Mouse (Mus musculus) heart, embryonic 16.5 days (tissue): ENCODE results near the gene Lrcol1. TPM values are rescaled to one million over a fixed set of nuclear protein-coding genes. Genes with fewer than 3 reads are reported as not detected.

Experiments
- ATAC-seq: fragments of 200-750 bp; cut with Nextera tagmentation; replicated peaks from 2 replicates; pipeline ENCODE4 v1.8.0; 2017; ENCODE audit warnings: moderate number of reproducible peaks; ENCODE audit not compliant: insufficient read depth, low FRiP score; ENCODE audit errors: extremely low read depth
- H3K27ac ChIP-seq: fragments of 300-500 bp; sonication (generic); 2 replicates; pipeline ENCODE4 v1.5.1; 2014; ENCODE audit warnings: mild to moderate bottlenecking, low read length, control low read depth, moderate library complexity
- H3K27me3 ChIP-seq: fragments of 300-500 bp; sonication (generic); 2 replicates; pipeline ENCODE4 v1.6.1; 2014; ENCODE audit warnings: low read length, mixed read lengths; ENCODE audit not compliant: control insufficient read depth, insufficient read depth
- H3K36me3 ChIP-seq: fragments of 300-500 bp; sonication (generic); 2 replicates; pipeline ENCODE4 v1.6.1; 2014; ENCODE audit not compliant: control insufficient read depth, insufficient read depth
- H3K4me1 ChIP-seq: fragments of 300-500 bp; sonication (generic); 2 replicates; pipeline ENCODE4 v1.6.1; 2014; ENCODE audit warnings: low read length, mixed read lengths; ENCODE audit not compliant: control insufficient read depth, insufficient read depth
- H3K4me2 ChIP-seq: fragments of 300-500 bp; sonication (generic); 2 replicates; pipeline ENCODE4 v1.6.1; 2014; ENCODE audit warnings: low read depth, mild to moderate bottlenecking, control low read depth, low read length
- H3K4me3 ChIP-seq: fragments of 300-500 bp; sonication (generic); 2 replicates; pipeline ENCODE4 v1.5.1; 2014; ENCODE audit warnings: mild to moderate bottlenecking, control low read depth, low read length
- H3K9ac ChIP-seq: fragments of 300-500 bp; sonication (generic); 2 replicates; pipeline ENCODE4 v1.6.1; 2014; ENCODE audit warnings: low read length, control low read depth
- H3K9me3 ChIP-seq: fragments of 300-500 bp; sonication (generic); replicated peaks from 2 replicates; pipeline ENCODE4 v1.6.1; 2016; ENCODE audit warnings: low read length; ENCODE audit not compliant: control insufficient read depth
- WGBS: fragments of 180-500 bp; shearing (Covaris S2); extraction: QIAGEN DNeasy Blood & Tissue Kit; methylation state at CpG from one replicate; pipeline ENCODE4 v1.1.7; 2014; 5-methylcytosine and 5-hydroxymethylcytosine counted together
- polyA plus RNA-seq: library from polyadenylated mRNA; unstranded; fragments of >200 nt; fragmentation: Nextera tagmentation; extraction: Ambion mirVana; gene quantifications from 2 replicates; pipeline ENCODE4 v1.2.1, GENCODE M21; 2015

The Lrcol1 gene
- polyA plus RNA-seq, 1 experiment from 2014 or later, result not detected

GRCm38 (mm10) chr5:110378181-110378583 is 33.7 kb downstream of the Lrcol1 start:
- Histone ChIP-seq H3K9ac (0 out of 2 replicates have a peak overlapping the region, but pooled peaks have one; percentile 12), H3K36me3 (peaks cover 22% of the 10 kb centered on the region)
- peak; percentile 57 for ATAC-seq

GRCm38 (mm10) chr5:110379086-110379485 is 34.6 kb downstream of the Lrcol1 start:
- Histone ChIP-seq H3K4me3 (no peak overlapping the region), H3K27me3 (no peaks in the 10 kb centered on the region), H3K9ac (no peak overlapping the region), H3K36me3 (peaks cover 17% of the 10 kb centered on the region), H3K4me1 (no peaks in the 10 kb centered on the region), H3K27ac (no peak overlapping the region), H3K4me2 (no peak overlapping the region), H3K9me3 (no peaks in the 10 kb centered on the region)
- ATAC-seq, result no peak
- 83% methylated on average over 15 of the region's 15 CpGs for WGBS

More at GRCm38 (mm10) chr5:110378181-110378583, 33.7 kb downstream of the Lrcol1 start:
- no peaks in the 10 kb centered on the region for H3K4me1 ChIP-seq
- no peak overlapping the region for H3K4me3 ChIP-seq
- H3K4me2 ChIP-seq, result no peak overlapping the region
- 50% methylated on average over 20 of the region's 20 CpGs for WGBS
- H3K27me3 ChIP-seq, result no peaks in the 10 kb centered on the region
- H3K27ac ChIP-seq, result no peak overlapping the region
- no peaks in the 10 kb centered on the region for H3K9me3 ChIP-seq

- no peak overlapping the region for H3K27ac ChIP-seq
- 80% methylated on average over 4 of the region's 4 CpGs for WGBS
- ATAC-seq, result no peak
- H3K9me3 ChIP-seq, result no peaks in the 10 kb centered on the region
- H3K4me1 ChIP-seq, result no peaks in the 10 kb centered on the region
- no peak overlapping the region for H3K4me3 ChIP-seq
- H3K9ac ChIP-seq, result no peak overlapping the region
- H3K27me3 ChIP-seq, result no peaks in the 10 kb centered on the region
- H3K36me3 ChIP-seq, result peaks cover 17% of the 10 kb centered on the region
- no peak overlapping the region for H3K4me2 ChIP-seq
These were observed 35.3 kb downstream of the Lrcol1 start for GRCm38 (mm10) chr5:110379823-110380222.

GRCm38 (mm10) chr5:110384491-110384890 is 40.0 kb downstream of the Lrcol1 start:
- Histone ChIP-seq H3K9ac (no peak overlapping the region), H3K4me2 (no peak overlapping the region), H3K27ac (no peak overlapping the region), H3K27me3 (0 out of 2 replicates have a peak, but pooled peaks cover 2% of the 10 kb centered on the region), H3K9me3 (no peaks in the 10 kb centered on the region), H3K4me3 (no peak overlapping the region), H3K4me1 (peaks cover 3% of the 10 kb centered on the region; the same call in 1 of the 2 replicates), H3K36me3 (peaks cover 2% of the 10 kb centered on the region; the same call in 1 of the 2 replicates)
- ATAC-seq, result no peak
- 81% methylated on average over 6 of the region's 6 CpGs for WGBS

- Histone ChIP-seq H3K27ac (no peak overlapping the region), H3K4me1 (peaks cover 11% of the 10 kb centered on the region), H3K9me3 (no peaks in the 10 kb centered on the region), H3K4me3 (no peak overlapping the region), H3K27me3 (0 out of 2 replicates have a peak, but pooled peaks cover 2% of the 10 kb centered on the region), H3K36me3 (0 out of 2 replicates have a peak, but pooled peaks cover 2% of the 10 kb centered on the region), H3K4me2 (no peak overlapping the region), H3K9ac (no peak overlapping the region)
- whole genome bisulfite sequencing, result 47% methylated on average over 4 of the region's 4 CpGs
- ATAC-seq, result no peak
These were observed 40.7 kb downstream of the Lrcol1 start for GRCm38 (mm10) chr5:110385263-110385662.

- H3K27ac ChIP-seq, result no peak overlapping the region
- H3K9me3 ChIP-seq, result no peaks in the 10 kb centered on the region
These were observed 42.1 kb downstream of the Lrcol1 start for GRCm38 (mm10) chr5:110386371-110387330.

DNA sequence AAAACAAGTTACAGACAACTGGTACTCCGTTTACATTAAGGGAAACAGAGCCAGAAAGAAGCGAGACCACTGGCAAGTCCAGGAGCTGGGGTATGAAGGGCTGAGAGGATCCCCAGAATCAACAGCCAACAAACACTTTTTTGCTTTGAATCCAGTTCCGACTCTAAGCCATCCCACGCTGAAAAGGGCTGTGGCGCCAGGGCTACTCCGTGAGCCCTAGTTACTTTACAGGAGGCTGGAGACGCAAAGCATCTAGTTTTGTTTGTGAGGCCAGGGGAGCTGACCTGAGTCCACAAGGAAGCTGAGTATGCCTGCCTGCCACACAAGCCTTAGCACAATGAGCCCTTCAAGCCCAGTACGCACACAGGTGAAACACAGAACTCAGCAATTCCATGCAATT is 42.8 kb downstream of the Lrcol1 start:
- no peak overlapping the region for H3K27ac ChIP-seq
- ATAC-seq, result no peak
- WGBS, result 30% methylated on average over 8 of the region's 8 CpGs

More at GRCm38 (mm10) chr5:110386371-110387330, 42.1 kb downstream of the Lrcol1 start:
- peak; percentile 86 for ATAC-seq
- Histone ChIP-seq H3K36me3 (no peaks in the 10 kb centered on the region), H3K4me2 (peak overlapping the region; percentile 72), H3K9ac (peak overlapping the region; percentile 68), H3K4me3 (peak overlapping the region; percentile 73), H3K27me3 (0 out of 2 replicates have a peak, but pooled peaks cover 2% of the 10 kb centered on the region), H3K4me1 (peaks cover 15% of the 10 kb centered on the region)
- 2% methylated on average over 90 of the region's 90 CpGs for WGBS

GRCm38 (mm10) chr5:110390631-110391030 is 46.1 kb downstream of the Lrcol1 start:
- WGBS, result 79% methylated on average over 4 of the region's 4 CpGs
- ATAC-seq, result no peak
- no peaks in the 10 kb centered on the region for H3K9me3 ChIP-seq
- peaks cover 15% of the 10 kb centered on the region for H3K4me1 ChIP-seq
- peaks cover 1% of the 10 kb centered on the region; the same call in 1 of the 2 replicates for H3K36me3 ChIP-seq
- no peak overlapping the region for H3K4me2 ChIP-seq
- H3K27me3 ChIP-seq, result 0 out of 2 replicates have a peak, but pooled peaks cover 2% of the 10 kb centered on the region
- no peak overlapping the region for H3K27ac ChIP-seq
- H3K9ac ChIP-seq, result no peak overlapping the region
- no peak overlapping the region for H3K4me3 ChIP-seq

More for the DNA sequence above, 42.8 kb downstream of the Lrcol1 start:
- H3K27me3 ChIP-seq, result 0 out of 2 replicates have a peak, but pooled peaks cover 2% of the 10 kb centered on the region
- peaks cover 15% of the 10 kb centered on the region for H3K4me1 ChIP-seq
- H3K36me3 ChIP-seq, result no peaks in the 10 kb centered on the region
- H3K4me3 ChIP-seq, result peak overlapping the region; percentile 73
- H3K9ac ChIP-seq, result peak overlapping the region; percentile 68
- no peaks in the 10 kb centered on the region for H3K9me3 ChIP-seq
- peak overlapping the region; percentile 72 for H3K4me2 ChIP-seq

DNA sequence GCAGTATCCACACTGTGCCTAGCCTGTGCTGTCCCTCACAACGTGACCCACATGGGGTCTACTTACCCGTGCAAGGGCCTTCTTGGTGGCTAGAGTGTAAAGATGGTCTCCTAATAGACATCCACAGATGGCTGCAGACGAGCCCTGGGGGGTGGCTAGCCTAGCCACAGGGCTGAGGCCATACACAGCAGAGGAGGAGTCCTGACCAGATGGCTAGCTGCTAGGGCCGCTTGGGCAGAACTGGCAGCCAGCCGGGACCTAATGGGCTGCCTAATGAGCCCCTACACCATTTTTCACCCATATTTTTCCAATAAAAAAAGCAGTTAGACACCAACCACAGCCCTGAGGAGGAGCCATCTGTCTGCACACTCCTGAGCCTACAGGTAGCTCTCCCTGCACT is 48.2 kb downstream of the Lrcol1 start:
- H3K36me3 ChIP-seq, result peaks cover 4% of the 10 kb centered on the region; the same call in 1 of the 2 replicates
- no peak overlapping the region for H3K27ac ChIP-seq
- no peak overlapping the region for H3K4me3 ChIP-seq
- WGBS, result 87% methylated on average over 5 of the region's 5 CpGs
- H3K27me3 ChIP-seq, result no peaks in the 10 kb centered on the region
- no peak overlapping the region for H3K4me2 ChIP-seq
- no peak for ATAC-seq
- no peak overlapping the region for H3K9ac ChIP-seq
- peaks cover 15% of the 10 kb centered on the region for H3K4me1 ChIP-seq
- no peaks in the 10 kb centered on the region for H3K9me3 ChIP-seq
